Mouse (Mus musculus) C2C12 (cell line): ENCODE data around the gene Spred1. TPM values are rescaled to one million over a fixed set of nuclear protein-coding genes. Genes with fewer than 3 reads are reported as not detected.

ENCODE experiments used
- H3K27me3 ChIP-seq: one replicate; pipeline ENCODE4 v1.6.1; 2011; ENCODE audit not compliant: control insufficient read depth, insufficient read depth, insufficient read length
- H3K36me3 ChIP-seq: one replicate; pipeline ENCODE4 v1.6.1; 2011; ENCODE audit not compliant: control insufficient read depth, insufficient read depth
- H3K4me3 ChIP-seq: one replicate; pipeline ENCODE4 v1.5.1; 2011; ENCODE audit warnings: mild to moderate bottlenecking, control low read depth; ENCODE audit not compliant: poor library complexity, insufficient read depth, severe bottlenecking
- H3K79me2 ChIP-seq: one replicate; pipeline ENCODE4 v1.6.1; 2011; ENCODE audit not compliant: control insufficient read depth, insufficient read depth
- H3K79me3 ChIP-seq: one replicate; pipeline ENCODE4 v1.6.1; 2011; ENCODE audit warnings: low read depth, control low read depth
- H3ac ChIP-seq: one replicate; pipeline ENCODE3; 2011; ENCODE audit warnings: low read depth; ENCODE audit not compliant: control insufficient read depth, insufficient read length
- CEBPB ChIP-seq: IDR thresholded peaks from one replicate; pipeline ENCODE4 v1.6.1; 2011; ENCODE audit warnings: low read depth, mild to moderate bottlenecking, control low read depth, moderate library complexity
- CTCF ChIP-seq: IDR thresholded peaks from one replicate; pipeline ENCODE4 v1.5.1; 2011; ENCODE audit not compliant: control insufficient read depth, insufficient read depth, insufficient read length
- FOSL1 ChIP-seq: IDR thresholded peaks from one replicate; pipeline ENCODE4 v1.8.0; 2011; ENCODE audit warnings: mild to moderate bottlenecking, low read length; ENCODE audit not compliant: poor library complexity, insufficient read depth, severe bottlenecking
- MAX ChIP-seq: IDR thresholded peaks from one replicate; pipeline ENCODE4 v1.6.1; 2011; ENCODE audit warnings: mild to moderate bottlenecking, control low read depth
- MYOD1 ChIP-seq: IDR thresholded peaks from one replicate; pipeline ENCODE4 v1.6.1; 2011; ENCODE audit warnings: low read depth; ENCODE audit not compliant: control insufficient read depth, insufficient read length
- MYOG ChIP-seq: IDR thresholded peaks from one replicate; pipeline ENCODE4 v1.6.1; 2011; ENCODE audit not compliant: control insufficient read depth, insufficient read length; ENCODE audit errors: extremely low read depth
- USF1 ChIP-seq: IDR thresholded peaks from one replicate; pipeline ENCODE4 v1.6.1; 2011; ENCODE audit warnings: low read depth, mild to moderate bottlenecking, control low read depth, moderate library complexity
- polyA plus RNA-seq: library from polyadenylated mRNA; unstranded; fragments of >200 nt; fragmentation: generic; extraction: Trizol; gene quantifications from one replicate; pipeline ENCODE4 v1.2.1, GENCODE M21; 2012; ENCODE audit warnings: missing spikeins

Spred1 gene
- polyA plus RNA-seq, 1 experiment: 13.0 TPM

DNA sequence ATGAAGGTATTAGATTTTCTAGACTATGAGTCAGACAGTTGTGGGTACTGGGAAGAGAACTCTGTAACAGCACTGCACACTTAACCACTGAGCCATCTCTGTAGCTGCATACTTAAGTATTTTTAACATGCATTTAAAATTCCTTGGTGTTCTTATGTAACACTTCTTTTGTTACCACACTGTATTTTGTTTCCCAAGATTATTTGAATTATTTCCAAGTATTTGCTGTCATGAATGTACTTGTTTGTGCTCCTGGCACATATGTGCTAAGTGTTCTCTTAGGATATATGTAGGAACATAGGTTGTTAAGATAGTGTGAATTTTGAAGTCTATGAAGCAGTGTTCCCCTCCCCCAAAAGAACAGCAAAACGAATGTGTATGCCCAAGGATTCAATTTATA is 10.7 kb downstream of the Spred1 start:
- Histone ChIP-seq H3K4me3 (no peak overlapping the region), H3K36me3 (peaks cover 15% of the 10 kb centered on the region)
- TF ChIP-seq CTCF (no peak), MYOG (no peak), CEBPB (no peak), MAX (no peak), USF1 (no peak), FOSL1 (no peak), MYOD1 (no peak)

DNA sequence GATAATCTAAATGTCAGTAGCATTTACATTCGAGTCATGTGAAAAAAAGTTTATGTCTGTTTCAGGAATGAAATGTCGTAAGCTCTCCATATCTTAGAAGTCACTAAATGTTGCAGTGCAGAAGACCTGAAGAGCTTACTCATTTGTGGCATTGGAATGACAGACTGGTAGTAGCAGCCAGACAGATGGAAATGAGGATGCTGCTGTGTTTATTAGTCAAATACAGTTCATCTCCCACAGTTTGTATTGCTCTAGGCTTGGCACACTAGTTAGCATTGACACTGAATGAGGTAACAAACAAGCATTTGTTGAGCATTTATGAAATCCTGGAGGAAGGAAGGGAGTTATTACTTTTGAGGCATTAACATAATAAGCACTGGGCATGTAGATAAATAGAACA is 12.4 kb downstream of the Spred1 start:
- H3K4me3 ChIP-seq: no peak overlapping the region
- H3ac ChIP-seq: no peak overlapping the region
- peaks cover 15% of the 10 kb centered on the region for H3K36me3 ChIP-seq
- H3K27me3 ChIP-seq: no peaks in the 10 kb centered on the region
- no peak for TF ChIP-seq CTCF
- TF ChIP-seq USF1: no peak
- no peak for TF ChIP-seq MYOG
- no peak for TF ChIP-seq MYOD1
- no peak for TF ChIP-seq MAX
- TF ChIP-seq CEBPB: no peak
- TF ChIP-seq FOSL1: no peak
- H3K79me2 ChIP-seq: peaks cover 100% of the 10 kb centered on the region
- peaks cover 99% of the 10 kb centered on the region for H3K79me3 ChIP-seq

More for the DNA sequence above, 10.7 kb downstream of the Spred1 start:
- no peaks in the 10 kb centered on the region for H3K27me3 ChIP-seq
- H3ac ChIP-seq: no peak overlapping the region
- peaks cover 98% of the 10 kb centered on the region for H3K79me3 ChIP-seq
- H3K79me2 ChIP-seq: peaks cover 100% of the 10 kb centered on the region

DNA sequence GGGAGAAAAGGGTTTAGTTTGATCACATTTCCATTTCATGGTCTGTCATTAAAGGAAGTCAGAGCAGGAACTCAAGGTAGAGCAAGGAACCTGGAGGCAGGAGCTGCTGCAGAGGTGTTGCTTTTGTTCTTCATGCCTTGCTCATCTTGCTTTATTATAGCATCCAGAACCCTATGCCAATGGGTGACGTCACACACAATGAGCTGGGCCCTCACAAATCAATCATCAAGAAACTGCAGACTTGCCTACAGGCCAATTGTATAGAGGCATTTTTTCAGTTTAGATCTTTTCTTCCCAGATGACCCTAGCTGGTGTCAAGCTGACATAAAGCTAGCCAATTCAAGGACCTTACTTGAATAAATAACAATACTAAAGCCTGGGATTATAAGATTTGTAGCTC is 16.6 kb downstream of the Spred1 start:
- no peaks in the 10 kb centered on the region for H3K27me3 ChIP-seq
- peaks cover 100% of the 10 kb centered on the region for H3K79me2 ChIP-seq
- TF ChIP-seq CTCF (no peak), CEBPB (no peak), MAX (no peak), MYOG (no peak), FOSL1 (no peak), MYOD1 (no peak), USF1 (no peak)
- H3K79me3 ChIP-seq: peaks cover 97% of the 10 kb centered on the region
- no peak overlapping the region for H3K4me3 ChIP-seq
- H3K36me3 ChIP-seq: peaks cover 10% of the 10 kb centered on the region
- no peak overlapping the region for H3ac ChIP-seq

DNA sequence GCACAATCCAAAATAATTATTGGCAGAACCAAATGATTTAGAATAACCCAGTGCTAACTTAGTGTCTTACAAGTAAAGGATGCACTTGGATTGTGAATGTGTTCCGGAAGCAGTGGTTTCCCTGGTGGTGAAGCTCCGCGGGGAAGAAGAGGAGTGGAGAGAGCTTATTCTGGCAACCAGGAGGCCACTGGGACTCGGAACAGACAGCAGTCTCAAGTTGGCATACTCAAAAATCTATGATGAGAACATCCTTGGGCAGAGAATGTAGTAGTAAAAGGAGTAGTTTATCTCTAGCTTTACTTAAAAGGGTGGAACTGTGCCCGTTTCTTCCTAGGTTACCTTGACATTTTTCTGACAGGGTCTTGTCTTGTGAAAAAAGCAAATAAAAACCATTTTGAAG is 17.8 kb downstream of the Spred1 start:
- no peak overlapping the region for H3K4me3 ChIP-seq
- H3K79me3 ChIP-seq: peaks cover 97% of the 10 kb centered on the region
- H3K36me3 ChIP-seq: peaks cover under 1% of the 10 kb centered on the region
- no peak for TF ChIP-seq MYOG
- no peak for TF ChIP-seq USF1
- TF ChIP-seq MYOD1: no peak
- no peak for TF ChIP-seq FOSL1
- no peak for TF ChIP-seq MAX
- TF ChIP-seq CTCF: no peak
- no peak for TF ChIP-seq CEBPB
- no peaks in the 10 kb centered on the region for H3K27me3 ChIP-seq
- H3ac ChIP-seq: no peak overlapping the region
- H3K79me2 ChIP-seq: peaks cover 100% of the 10 kb centered on the region

DNA sequence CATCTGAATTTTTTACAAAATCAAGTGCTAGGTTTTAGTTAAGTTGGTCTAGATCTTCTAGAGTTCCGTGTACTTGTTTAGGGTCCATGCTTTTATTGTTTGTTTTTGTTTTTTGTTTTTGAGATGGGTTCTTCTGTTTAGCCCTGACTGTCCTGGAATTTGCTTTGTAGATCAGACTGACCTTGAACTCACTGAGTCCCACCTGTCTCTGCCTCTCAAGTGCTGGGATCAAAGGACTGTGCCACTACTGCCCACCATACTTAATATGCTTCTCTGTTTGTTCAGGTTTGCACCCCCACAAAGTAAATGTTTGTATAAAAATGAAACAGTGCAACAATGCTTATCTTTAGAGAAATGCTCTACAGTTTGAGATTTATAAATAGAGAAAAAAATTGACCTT is 18.8 kb downstream of the Spred1 start:
- peaks cover 100% of the 10 kb centered on the region for H3K79me2 ChIP-seq
- peaks cover 97% of the 10 kb centered on the region for H3K79me3 ChIP-seq
- TF ChIP-seq MAX (no peak), MYOG (no peak), CTCF (no peak), CEBPB (no peak), FOSL1 (no peak), USF1 (no peak), MYOD1 (no peak)
- no peak overlapping the region for H3K4me3 ChIP-seq
- no peaks in the 10 kb centered on the region for H3K36me3 ChIP-seq
- no peaks in the 10 kb centered on the region for H3K27me3 ChIP-seq
- no peak overlapping the region for H3ac ChIP-seq

DNA sequence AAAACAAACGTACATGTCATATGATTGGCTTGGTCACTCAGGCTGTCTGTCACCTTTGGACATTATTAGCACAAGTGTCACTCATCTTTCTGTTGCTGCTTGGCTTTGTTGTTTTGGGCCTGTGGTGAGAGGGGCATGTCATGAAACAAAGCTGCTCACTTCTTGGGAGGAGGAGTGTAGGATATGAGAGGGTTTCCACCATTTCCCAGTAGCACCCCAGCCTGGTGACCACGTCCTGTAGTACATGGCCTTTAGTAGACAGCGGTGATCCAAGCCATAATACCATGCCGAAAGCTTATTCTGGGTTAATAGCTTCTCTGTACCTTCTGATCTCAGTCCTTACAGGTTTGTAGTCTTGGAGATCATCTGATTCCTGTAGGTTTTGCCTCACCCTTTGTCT is 21.9 kb downstream of the Spred1 start:
- no peak overlapping the region for H3ac ChIP-seq
- peaks cover 100% of the 10 kb centered on the region for H3K79me2 ChIP-seq
- H3K27me3 ChIP-seq: no peaks in the 10 kb centered on the region
- TF ChIP-seq USF1 (no peak), MYOG (no peak), MAX (no peak)
- H3K36me3 ChIP-seq: no peaks in the 10 kb centered on the region
- peaks cover 97% of the 10 kb centered on the region for H3K79me3 ChIP-seq
- H3K4me3 ChIP-seq: no peak overlapping the region
